Mouse (Mus musculus) olfactory bulb, adult 2 months (tissue): ENCODE measurements around the gene Ccpg1.

ENCODE experiments used
- CTCF ChIP-seq: fragments of 200-500 bp; IDR thresholded peaks from 2 replicates; pipeline ENCODE4 v1.5.1; 2012; ENCODE audit warnings: low read depth, mild to moderate bottlenecking, low read length, moderate library complexity; ENCODE audit not compliant: insufficient read depth
- POLR2A ChIP-seq: fragments of 200-500 bp; IDR thresholded peaks from 2 replicates; pipeline ENCODE4 v1.6.1; 2012; ENCODE audit warnings: mild to moderate bottlenecking, low read depth, low read length, moderate library complexity; ENCODE audit not compliant: insufficient read depth

- no peak for TF ChIP-seq CTCF
- no peak for TF ChIP-seq POLR2A
Measured at GRCm38 (mm10) chr9:72996167-72996566, 10.9 kb downstream of the Ccpg1 start.
